Mouse (Mus musculus) thymus, adult 2 months (tissue): Measurements from ENCODE around the gene Gpr156. TPM values are rescaled to one million over a fixed set of nuclear protein-coding genes. Genes with fewer than 3 reads are reported as not detected.

Source experiments
- DNase-seq: peaks from one replicate; pipeline ENCODE4 v3.0.0; 2021
- H3K27ac ChIP-seq: fragments of 200-500 bp; 2 replicates; pipeline ENCODE4 v1.5.1; 2012; ENCODE audit warnings: low read length, control low read depth; ENCODE audit not compliant: control insufficient read depth, insufficient read depth
- H3K27me3 ChIP-seq: fragments of 200-500 bp; 2 replicates; pipeline ENCODE4 v1.6.1; 2012; ENCODE audit warnings: mild to moderate bottlenecking, low read length, moderate library complexity, mixed read lengths; ENCODE audit not compliant: control insufficient read depth, insufficient read depth
- H3K36me3 ChIP-seq: fragments of 200-500 bp; 2 replicates; pipeline ENCODE4 v1.6.1; 2012; ENCODE audit warnings: mild to moderate bottlenecking, low read length, moderate library complexity; ENCODE audit not compliant: control insufficient read depth, insufficient read depth
- H3K4me1 ChIP-seq: fragments of 200-500 bp; replicated peaks from 2 replicates; pipeline ENCODE4 v1.6.1; 2012; ENCODE audit warnings: low read length; ENCODE audit not compliant: control insufficient read depth, insufficient read depth
- H3K4me3 ChIP-seq: fragments of 200-500 bp; 2 replicates; pipeline ENCODE4 v1.5.1; 2012; ENCODE audit warnings: mild to moderate bottlenecking, low read length, control low read depth, moderate library complexity; ENCODE audit not compliant: control insufficient read depth, insufficient read depth
- CTCF ChIP-seq: fragments of 200-500 bp; IDR thresholded peaks from 2 replicates; pipeline ENCODE4 v1.5.1; 2012; ENCODE audit warnings: mild to moderate bottlenecking, control low read depth, low read length, moderate library complexity, borderline replicate concordance; ENCODE audit not compliant: control insufficient read depth, poor library complexity, insufficient read depth; ENCODE audit errors: extremely low read depth
- POLR2A ChIP-seq: fragments of 200-500 bp; IDR thresholded peaks from 2 replicates; pipeline ENCODE4 v1.6.1; 2012; ENCODE audit warnings: mild to moderate bottlenecking, low read length, control low read depth, moderate library complexity; ENCODE audit not compliant: control insufficient read depth, poor library complexity, insufficient read depth; ENCODE audit errors: extremely low read depth
- WGBS: fragments of 180-500 bp; shearing (Covaris S2); methylation state at CpG from one replicate; pipeline ENCODE4 v1.1.7; 2018; 5-methylcytosine and 5-hydroxymethylcytosine counted together
- polyA plus RNA-seq: library from polyadenylated mRNA; depleted of rRNA; stranded (reverse); fragments of >200 nt; gene quantifications from 2 replicates; pipeline ENCODE4 v1.2.3, GENCODE M21; 2012

The Gpr156 gene
- polyA plus RNA-seq, 1 experiment, result 0.09 TPM

DNA sequence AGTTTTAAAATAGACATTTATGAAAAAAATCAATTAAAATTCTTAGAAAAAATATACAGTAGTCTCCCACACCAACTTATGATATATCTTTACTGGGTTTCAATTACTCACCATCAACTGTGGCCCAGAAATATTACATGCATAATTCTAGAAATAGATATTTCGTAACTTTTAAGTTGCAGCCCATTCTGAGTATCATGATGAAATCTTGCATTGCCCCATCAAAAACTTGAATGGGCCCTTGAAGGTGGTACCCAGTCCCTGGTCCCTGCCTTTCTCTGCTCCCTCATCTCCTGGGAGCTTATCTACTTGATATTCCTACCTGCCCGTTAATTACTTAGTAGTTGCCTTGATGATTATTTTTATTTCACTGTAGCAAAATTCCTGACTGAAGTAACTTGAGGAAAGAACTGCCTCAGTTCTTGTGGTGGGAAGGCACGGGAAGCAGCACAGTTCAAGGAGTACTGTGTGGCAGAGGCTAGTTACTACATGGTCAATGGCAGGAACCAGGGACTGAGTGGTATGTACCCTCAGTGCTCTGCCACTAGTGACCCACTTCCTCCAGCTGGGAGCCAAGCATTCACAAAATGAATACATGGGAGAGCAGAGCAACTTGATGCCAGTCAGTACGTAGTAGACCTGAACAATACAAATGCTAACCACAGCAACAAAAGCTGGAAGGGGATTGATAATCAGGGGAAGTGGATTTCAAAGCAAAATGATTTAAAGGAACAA lies 41.6 kb upstream of the Gpr156 start:
- Histone ChIP-seq H3K4me3 (no peak overlapping the region), H3K27me3 (no peaks in the 10 kb centered on the region), H3K27ac (no peak overlapping the region), H3K4me1 (peaks cover 2% of the 10 kb centered on the region; the same call in 1 of the 2 replicates), H3K36me3 (peaks cover 18% of the 10 kb centered on the region)
- 94% methylated on average over 4 of the region's 4 CpGs for WGBS
- TF ChIP-seq CTCF, result no peak
- no peak for TF ChIP-seq POLR2A
- DNase-seq, result no peak

DNA sequence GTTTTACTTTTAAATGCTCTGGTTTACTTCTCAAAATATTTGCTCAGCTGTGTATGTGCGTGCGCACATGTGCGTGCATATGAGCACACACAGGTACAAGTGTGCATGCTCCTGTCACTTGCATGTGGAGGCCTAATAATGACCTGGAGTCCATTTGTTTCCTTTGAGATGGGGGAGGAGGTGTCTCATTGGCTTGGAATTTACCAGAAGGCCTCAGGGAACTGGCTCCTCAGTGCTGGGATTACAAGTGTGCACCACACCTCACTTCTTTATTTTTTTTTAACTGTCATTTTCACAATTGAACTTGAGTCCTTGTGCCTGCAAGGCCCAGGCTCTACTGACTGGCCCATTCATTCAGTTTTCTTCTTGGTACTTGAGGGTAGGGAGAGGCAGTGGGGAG lies 38.9 kb upstream of the Gpr156 start:
- TF ChIP-seq CTCF, result no peak
- no peak for TF ChIP-seq POLR2A
- H3K4me3 ChIP-seq, result no peak overlapping the region
- DNase-seq, result no peak
- H3K36me3 ChIP-seq, result peaks cover 32% of the 10 kb centered on the region
- no peaks in the 10 kb centered on the region for H3K4me1 ChIP-seq
- H3K27me3 ChIP-seq, result no peaks in the 10 kb centered on the region
- 98% methylated on average over 3 of the region's 3 CpGs for WGBS
- no peak overlapping the region for H3K27ac ChIP-seq

DNA sequence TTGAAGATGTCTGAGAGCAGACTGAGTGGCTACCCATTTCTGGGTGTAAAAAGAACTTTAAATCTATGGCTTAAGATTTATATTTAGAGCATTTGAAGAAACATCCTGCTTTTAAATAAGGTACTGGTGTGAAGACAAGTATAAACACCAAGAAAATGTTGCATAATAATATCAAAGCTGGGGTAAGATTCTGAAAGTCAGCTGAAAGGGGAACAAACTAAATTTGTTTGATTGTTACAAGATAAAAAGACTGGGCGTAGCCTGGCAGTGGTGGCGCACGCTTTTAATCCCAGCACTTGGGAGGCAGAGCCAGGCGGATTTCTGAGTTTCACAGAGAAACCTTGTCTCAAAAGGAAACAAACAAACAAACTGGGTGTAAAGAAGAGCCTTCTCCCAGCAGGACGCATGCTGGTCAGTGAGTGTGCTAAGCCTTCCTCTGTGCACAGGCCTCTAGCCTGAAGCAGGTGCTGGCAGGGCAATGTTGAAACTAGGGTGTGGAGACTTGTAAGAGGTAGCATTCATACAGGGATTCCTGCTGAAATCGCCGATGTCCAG lies 37.3 kb upstream of the Gpr156 start:
- DNase-seq, result no peak
- TF ChIP-seq CTCF (no peak), POLR2A (no peak)
- Histone ChIP-seq H3K36me3 (peaks cover 45% of the 10 kb centered on the region), H3K4me1 (no peaks in the 10 kb centered on the region), H3K27me3 (no peaks in the 10 kb centered on the region), H3K4me3 (no peak overlapping the region), H3K27ac (no peak overlapping the region)
- 93% methylated on average over 7 of the region's 7 CpGs for WGBS

DNA sequence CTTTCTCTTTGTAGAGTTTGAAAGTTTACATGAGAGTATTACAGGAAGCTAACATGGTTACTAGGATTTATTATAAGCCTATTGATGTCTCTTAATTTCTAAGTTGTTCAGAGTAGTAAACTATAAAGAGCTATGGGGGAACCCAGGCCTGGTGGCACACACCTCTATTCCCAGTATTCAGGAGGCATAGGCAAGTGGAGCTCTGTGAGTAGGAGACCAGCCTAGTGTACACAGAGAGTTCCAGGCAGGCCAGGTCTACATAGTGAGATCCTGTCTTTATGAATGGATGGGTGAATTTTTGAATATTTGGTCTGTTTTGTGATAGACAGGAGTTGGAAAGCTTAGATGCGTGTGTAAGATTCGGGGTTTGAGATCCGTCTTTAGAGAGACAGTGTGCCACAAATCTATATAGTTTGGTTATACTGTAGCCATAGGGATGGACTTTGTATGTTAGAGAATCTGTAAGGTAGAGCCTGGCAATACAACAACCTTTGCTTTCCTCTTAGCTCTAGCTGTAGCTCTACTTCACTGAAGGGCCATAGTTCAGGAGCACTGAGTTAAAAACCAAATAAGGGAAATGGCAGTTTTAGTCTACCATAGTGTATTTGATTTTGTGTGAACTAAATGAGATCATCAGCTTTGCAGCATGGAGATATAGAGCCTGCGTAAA lies 36.4 kb upstream of the Gpr156 start:
- Histone ChIP-seq H3K27ac (no peak overlapping the region), H3K36me3 (peaks cover 45% of the 10 kb centered on the region), H3K4me3 (no peak overlapping the region), H3K4me1 (no peaks in the 10 kb centered on the region), H3K27me3 (no peaks in the 10 kb centered on the region)
- no peak for DNase-seq
- no peak for TF ChIP-seq POLR2A
- TF ChIP-seq CTCF, result no peak
- 98% methylated on average over 4 of the region's 4 CpGs for WGBS

DNA sequence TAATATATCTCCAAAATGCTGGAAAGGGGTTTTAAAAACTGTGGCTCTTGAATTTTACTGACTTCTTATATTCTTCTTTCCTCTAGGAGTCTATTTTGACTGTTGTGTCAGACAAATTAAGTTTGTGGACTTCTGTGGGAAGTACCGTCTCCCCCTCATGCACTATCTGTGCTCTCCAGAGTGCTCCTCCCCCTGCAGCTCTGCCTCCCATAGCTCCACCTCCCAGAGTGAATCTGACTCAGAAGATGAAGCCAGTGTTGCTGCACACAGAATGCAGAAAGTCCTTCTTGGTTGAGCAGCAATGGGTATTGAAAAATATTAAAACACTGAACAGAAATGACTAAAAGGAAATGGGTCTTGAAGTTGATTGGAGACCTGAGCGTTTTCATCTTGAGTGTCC lies 35.1 kb upstream of the Gpr156 start:
- TF ChIP-seq POLR2A (no peak), CTCF (no peak)
- WGBS, result 94% methylated on average over 2 of the region's 2 CpGs
- peaks cover 45% of the 10 kb centered on the region for H3K36me3 ChIP-seq

DNA sequence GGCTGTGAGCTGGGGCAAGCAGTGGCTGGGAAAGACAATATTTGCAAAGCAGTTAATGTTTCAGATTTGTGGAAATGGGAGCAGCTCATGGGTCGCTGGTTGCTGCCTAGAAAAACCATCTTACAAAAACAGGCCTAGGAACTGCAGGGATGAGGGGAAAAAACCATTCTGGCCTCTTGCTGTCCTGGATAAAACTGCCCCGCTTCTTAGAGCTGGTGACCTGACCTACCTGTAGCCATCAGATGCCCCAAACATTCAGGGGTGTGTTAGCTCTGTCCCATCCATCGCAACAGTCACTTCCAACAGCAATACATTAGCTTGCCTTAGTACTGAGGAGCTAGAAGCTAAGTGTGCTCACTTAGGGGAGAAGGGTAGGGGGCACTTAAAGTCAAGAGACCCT lies 27.3 kb upstream of the Gpr156 start:
- WGBS, result 97% methylated on average over 3 of the region's 3 CpGs
- DNase-seq, result no peak
- no peaks in the 10 kb centered on the region for H3K36me3 ChIP-seq
- no peaks in the 10 kb centered on the region for H3K27me3 ChIP-seq
- no peak overlapping the region for H3K4me3 ChIP-seq
- no peak overlapping the region for H3K27ac ChIP-seq
- TF ChIP-seq POLR2A, result no peak
- no peak for TF ChIP-seq CTCF
- H3K4me1 ChIP-seq, result no peaks in the 10 kb centered on the region

More for the DNA sequence above, 35.1 kb upstream of the Gpr156 start:
- H3K4me3 ChIP-seq, result no peak overlapping the region
- DNase-seq, result no peak
- H3K27ac ChIP-seq, result no peak overlapping the region
- H3K27me3 ChIP-seq, result no peaks in the 10 kb centered on the region
- H3K4me1 ChIP-seq, result no peaks in the 10 kb centered on the region

DNA sequence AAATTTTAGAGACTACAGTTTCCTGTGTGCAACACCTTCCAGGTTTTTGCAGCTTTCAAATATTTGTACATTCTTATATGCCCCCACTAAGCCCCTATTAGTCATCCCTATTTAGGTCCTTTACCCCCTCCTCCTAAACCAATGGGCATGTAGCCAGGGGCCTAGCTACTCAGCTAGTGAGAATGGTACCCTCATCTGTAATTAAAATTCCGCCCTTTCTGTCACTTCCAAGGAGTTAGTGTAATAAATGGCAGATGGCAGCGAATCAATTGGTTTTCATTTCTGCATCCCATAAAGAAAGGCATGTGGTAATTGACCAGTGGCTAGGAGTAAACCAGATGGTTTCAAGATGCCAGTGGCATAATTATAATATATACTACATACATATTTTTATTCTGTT lies 23.6 kb upstream of the Gpr156 start:
- Histone ChIP-seq H3K36me3 (no peaks in the 10 kb centered on the region), H3K27ac (no peak overlapping the region), H3K4me3 (no peak overlapping the region), H3K4me1 (no peaks in the 10 kb centered on the region), H3K27me3 (no peaks in the 10 kb centered on the region)
- 96% methylated on average over 2 of the region's 2 CpGs for WGBS
- DNase-seq, result no peak
- TF ChIP-seq CTCF (no peak), POLR2A (no peak)
